Mouse (Mus musculus) heart, adult 8-10 months (tissue): ENCODE results near the gene Borcs5. TPM values are rescaled to one million over a fixed set of nuclear protein-coding genes. Genes with fewer than 3 reads are reported as not detected.
A peak's percentile ranks its signal among the peaks of the same experiment; 100 is the strongest.
"Not testable (repeated sequence)": the region's sequence is repeated elsewhere in the genome, so short reads cannot be mapped to it uniquely, and the experiment has no call there.

Experiments
- DNase-seq: peaks from one replicate; pipeline ENCODE4 v3.0.0; 2022; ENCODE audit warnings: low spot score
- total RNA-seq, 4 experiments: library from RNA; stranded (reverse); gene quantifications; 2 replicates each; pipeline ENCODE4 v1.2.4; 2022

Borcs5 gene
- total RNA-seq, 4 experiments from 2014 or later = 10.3 to 12.6 (median 11.5) TPM

DNA sequence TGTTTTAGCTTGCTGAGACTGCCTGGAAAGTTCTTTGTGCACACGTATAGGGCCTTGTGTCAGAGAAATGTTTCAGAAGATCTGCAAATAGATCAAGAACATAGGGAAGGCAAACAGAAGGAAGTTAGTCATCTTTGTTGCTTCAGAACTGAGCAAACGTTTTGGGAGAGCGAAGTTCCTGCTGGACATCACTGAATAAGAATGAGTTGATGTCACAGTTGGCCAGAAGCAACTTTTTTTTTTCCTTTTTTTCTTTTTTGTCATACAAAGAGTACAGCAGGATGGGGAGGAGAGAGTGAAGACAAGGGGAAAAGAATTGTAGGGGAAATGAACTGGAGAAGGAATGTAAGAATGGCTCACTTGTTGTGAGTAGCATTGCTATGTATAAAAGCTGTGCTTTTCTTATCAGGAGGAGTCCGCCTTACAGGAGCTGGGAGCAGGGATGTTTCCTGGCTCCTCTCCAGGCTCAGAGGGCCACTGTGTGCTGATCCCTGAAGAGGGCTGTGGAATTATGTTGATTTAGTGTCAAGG is 31.6 kb downstream of the Borcs5 start:
- DNase-seq = peak; percentile 48

DNA sequence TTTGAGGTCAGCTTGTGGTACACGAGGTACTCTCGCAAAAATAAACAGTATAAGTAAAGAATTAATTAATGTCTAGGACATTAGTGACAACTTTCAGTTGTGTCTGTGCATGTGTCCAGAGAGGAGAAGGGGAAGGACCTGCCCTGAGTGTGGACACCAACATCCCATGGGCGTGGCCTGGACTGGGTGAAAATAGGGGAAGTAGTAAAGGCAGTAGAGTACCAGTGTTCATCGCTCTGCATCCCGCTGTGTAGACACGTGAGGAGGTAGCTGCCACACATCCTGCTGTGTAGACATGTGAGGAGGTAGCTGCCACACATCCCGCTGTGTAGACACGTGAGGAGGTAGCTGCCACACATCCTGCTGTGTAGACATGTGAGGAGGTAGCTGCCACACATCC is 34.4 kb downstream of the Borcs5 start:
- not testable (repeated sequence) for DNase-seq

DNA sequence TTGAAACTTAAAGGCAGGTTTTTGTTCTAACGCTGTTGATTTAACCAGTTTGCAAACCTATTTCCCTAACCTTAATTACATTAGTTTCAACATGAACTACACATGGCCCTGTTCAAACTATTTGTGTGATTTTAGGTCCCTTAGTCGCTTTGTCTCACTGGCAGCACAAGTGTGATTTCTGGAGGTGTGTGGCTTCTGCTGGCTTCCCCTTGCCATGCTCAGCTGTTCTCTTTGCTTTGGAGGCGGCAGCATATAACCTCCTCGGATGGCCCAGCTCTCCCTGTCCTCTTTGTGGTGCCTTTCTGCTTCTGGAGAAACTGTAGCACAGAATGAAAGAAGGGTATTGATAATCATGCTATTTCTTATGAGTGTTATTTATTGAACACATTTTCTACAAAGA is 38.2 kb downstream of the Borcs5 start:
- no peak for DNase-seq

DNA sequence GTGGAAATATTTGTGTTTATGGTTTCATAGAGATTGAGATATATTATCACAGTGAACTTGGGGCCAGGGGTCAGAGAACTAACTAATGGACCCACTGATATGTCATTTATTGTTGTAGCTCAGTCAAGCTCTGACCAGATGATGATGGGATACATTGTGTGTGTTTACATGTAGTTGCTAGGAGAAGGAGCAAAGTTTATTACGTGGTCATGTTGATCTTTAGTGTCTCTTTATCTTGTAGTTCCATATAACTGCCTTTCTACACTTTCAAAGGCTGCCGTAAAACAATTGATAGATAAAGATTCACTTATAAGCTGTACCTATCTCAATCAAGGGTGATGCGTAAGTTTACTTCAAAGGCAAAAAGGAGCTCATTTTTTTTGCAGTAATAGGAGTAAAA is 38.7 kb downstream of the Borcs5 start:
- DNase-seq = no peak

DNA sequence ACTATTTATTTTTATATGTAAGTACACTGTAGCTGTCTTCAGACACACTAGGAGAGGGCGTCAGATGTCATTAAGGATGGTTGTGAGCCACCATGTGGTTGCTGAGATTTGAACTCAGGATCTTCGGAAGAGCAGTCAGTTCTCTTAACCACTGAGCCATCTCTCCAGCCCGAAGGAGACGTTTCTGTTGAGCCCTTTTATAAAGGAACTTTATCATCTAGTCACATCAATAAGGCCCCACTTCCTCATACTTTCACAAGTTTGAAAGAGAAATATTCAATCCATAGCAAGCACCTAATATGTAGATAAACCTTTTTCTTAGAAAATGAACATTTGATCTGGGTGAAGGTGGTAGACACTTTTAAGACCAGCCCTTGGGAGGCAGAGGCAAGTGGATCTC is 40.0 kb downstream of the Borcs5 start:
- DNase-seq = not testable (repeated sequence)

DNA sequence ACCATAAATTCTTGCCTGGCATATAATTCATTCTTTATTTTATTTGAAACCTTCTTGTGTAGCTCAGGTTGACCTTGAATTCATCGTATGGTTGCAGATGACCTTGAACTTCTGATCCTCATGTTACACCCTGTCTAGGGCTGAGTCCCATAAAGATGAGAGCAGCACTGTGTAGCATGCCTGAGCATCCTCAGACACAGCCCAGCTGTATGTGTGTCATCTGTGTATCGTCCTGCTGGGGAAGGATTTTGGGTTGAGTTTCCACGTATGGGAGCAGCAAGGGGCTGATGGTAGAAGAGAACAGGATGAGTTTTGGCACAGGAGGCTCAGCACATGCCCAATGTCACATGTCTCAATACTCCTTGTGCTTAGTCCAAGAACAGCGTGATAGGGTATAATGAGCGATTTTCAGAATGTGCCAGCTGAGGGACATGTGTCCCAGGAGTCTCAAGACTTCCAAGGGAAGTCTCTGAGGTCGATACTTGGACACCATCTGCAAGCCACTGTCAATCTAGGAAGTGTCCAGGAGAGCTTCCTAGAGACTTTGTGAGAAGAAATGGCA is 45.1 kb downstream of the Borcs5 start:
- no peak for DNase-seq

DNA sequence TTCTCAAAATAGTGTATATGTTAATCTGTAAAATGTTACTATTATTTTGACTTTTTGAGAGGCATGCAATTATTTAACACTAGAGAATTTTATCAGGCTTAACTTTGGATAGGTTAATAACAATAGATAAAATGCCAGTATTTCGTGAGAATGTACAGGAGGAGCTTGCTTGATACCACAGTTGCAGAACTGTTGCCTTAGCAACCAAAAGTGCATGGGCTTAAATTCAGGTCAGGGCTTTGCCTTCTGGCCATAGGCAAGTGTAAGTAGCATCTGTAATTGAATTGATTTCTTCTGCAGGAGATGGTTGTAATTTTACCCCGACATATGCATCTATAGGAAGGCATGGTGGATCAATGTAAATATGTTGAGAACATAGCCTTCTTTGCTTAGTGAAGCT is 45.7 kb downstream of the Borcs5 start:
- no peak for DNase-seq

DNA sequence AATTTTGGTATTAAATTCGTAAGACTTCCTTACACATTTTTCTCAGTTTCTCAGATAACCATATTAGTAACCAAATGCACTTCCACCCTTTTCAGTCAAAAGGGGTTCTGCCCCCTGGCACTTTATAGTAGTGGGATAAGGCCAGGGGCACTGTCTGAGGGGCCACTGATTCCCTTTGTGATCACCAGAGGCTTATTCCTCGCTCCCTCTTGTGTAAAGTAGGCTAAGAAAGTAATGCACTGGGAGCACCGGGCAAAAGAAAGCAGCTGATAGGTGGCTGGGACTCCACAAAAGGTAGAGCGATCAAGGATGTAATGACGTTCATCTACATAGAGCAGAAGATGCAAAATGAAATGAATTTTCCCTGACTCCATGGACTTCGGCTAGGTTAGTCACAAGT is 46.2 kb downstream of the Borcs5 start:
- no peak for DNase-seq

DNA sequence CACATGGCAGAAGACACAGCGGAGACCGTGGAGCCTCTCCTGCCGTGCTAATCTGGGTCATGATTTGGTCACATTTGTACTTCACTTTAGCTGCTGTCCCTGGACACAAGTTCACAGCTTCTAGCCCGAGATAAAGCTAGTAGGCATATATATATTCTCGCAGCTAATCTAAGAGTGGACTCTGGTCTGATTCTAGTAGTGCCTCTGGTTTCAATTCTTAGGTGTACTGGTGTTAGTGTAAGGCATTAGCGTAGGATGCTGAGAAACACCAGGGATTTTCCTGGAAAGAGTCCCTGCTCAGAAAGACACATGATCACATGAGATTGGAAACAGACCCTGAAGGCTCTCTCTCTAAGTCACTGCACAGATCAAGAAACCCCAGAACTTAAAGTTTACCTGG is 55.2 kb downstream of the Borcs5 start:
- DNase-seq = no peak

DNA sequence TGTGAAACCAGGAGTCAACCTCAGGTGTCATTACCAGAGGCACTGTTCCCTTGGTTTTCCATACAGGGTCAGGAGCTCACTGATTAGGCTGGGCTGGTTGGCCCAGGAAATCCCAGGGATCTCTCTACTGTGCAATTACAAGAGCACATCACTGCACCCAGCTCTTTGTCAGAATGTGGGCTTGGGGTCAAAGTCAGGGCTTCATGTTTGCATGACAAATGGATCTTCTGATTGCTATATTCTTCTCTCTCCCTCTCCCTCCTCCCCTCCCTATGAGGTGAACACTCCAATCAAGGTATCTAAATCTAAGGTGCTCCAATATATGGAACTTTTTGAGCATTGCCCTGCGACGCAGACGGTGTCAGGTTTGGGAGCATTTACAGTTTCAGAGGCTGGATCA is 55.7 kb downstream of the Borcs5 start:
- no peak for DNase-seq

DNA sequence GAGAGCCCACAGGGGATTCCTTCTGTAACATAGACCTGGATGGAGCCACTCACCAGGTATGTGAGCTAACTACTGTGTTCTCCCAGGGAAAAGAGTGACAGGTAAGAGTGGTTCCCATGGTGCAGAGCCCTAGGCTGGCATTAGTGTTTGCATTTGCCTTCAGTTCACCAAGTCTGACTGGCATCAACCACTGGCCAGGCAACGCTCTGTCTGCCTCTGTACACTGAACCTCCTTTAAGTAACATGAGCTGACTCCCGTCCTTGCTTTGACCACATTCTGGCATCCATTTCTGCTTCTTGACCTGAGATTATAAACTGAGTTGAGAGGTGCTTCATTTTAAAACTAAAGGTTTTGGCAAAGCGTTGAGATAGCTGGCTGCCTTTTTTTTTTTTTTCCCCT is 56.3 kb downstream of the Borcs5 start:
- no peak for DNase-seq

DNA sequence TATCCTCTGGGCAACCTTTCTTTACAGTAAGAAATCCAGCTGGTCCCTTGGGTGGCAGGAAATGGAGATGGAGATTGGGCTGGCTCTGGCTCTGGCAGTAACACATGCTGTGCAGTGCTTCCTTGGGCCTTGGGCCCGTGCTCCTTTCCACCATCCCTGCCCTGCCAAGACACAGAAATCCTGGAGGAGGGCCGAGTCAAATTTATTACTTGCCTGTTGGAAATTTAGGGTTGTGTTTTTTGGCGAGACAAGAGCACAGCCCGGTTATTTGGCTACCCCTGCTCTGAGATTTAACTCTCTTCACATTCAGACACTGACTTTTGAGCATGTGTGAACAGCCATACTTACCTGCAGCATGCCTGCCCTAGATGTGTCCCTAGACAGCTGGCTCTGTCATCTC is 56.8 kb downstream of the Borcs5 start:
- peak; percentile 63 for DNase-seq

DNA sequence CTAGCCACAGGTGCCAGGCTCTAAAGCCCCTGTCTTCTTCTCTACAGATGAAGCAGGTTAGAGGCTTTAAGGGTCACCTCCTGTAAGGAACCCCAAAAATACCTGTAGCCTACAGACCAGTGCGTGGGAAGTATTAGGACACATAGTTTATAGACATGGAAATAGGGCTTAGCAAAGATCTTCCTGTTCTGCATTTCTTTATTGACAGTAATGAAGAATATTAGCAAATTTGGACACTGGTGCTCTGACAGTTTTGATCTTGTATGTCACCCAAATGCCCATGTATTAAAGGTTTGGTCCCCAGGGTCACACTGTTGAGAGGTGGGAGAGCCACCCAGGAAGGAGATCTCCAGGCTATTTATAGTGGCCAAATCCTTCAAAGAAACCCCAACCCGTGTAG is 57.2 kb downstream of the Borcs5 start:
- no peak for DNase-seq

DNA sequence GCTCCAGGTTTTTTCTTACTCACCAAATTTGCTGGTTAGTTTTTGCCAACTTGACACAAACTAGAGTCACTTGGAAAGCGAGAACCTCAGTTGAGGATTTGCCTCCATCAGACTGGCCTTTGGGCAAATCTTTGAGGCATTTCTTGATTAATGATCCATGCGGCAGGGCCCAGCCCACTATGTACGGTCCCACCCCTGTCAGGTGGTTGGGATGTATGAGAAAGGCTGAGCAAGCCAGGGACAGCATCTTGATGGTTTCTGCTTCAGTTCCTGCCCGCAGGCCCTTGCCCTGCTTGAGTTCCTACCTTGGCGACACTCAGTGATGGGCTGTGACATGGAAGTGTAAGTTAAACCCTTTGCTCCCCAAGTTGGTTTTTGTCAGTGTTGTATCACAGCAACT is 58.9 kb downstream of the Borcs5 start:
- no peak for DNase-seq

DNA sequence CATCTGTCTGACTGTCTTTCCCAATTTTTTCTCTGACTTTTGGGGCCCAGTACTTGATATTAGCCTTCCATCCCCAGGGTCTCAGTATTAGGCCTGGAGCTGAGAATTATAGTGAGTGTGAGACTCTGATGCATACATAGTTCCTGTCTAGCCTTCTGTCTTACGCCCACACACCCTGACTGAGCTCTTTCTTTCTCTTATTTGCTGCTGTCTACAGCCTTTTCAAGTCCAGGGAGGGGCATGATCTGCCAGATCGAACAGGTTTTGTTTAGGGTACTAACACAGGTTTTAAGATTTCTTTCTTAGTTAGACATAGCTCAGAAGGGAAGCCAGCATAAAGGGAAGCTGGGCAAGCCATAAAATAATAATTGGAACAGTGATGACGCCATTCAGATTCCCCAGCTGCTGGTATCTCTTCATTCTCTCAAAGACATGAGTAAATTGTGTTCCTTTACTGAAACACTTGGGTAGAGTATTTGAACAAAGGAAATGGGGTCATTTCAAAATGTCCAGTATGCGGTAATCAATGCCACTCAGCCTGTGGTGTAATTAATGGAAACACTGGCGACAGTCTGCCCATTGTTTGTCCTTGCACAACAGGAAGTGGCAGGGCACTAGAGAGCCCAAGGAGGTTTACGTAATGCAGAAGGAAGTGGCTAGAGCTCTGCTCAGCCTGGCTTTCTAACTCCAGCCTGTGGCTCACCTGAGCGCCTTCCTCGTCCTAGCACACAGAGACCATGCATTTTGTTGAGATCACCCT is 61.3 kb downstream of the Borcs5 start:
- DNase-seq = peak; percentile 33

DNA sequence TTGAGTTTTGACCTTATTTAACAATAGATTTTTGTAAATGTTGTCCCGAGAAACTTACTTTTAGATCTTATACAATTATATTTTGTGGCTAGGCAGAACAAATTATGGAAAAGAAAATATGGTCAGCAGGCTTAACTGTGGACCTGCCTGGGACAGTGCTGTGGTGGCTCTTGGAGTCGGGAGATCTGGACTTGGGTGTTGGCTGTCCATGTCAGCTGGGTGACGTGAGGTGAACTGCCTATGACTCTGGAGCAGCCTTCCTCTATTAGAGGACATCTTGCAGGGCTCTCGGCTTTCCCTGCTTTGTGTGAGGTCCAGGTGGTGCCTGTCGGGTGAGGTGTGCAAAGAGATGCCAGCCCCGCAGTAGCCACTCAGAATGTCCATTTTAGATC is 61.9 kb downstream of the Borcs5 start:
- no peak for DNase-seq

DNA sequence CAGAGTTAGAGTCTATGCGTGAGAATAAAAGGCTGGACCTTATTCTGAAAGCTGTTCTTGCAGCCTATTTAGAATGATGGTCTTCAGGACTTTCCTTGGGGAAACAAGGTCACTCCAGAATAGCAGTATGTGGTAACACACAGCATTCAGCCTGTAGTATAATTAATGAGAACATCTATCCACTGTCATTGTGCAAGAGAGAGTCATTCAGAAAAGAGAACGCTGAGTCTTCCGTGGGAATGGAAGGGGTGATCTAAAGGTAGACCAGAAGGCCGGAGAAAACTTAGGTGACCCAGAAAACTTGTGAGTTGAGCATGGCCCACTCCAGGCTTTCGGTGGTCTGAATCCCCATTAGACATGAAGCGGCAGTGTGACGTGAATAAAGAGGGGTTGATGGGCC is 62.9 kb downstream of the Borcs5 start:
- no peak for DNase-seq

DNA sequence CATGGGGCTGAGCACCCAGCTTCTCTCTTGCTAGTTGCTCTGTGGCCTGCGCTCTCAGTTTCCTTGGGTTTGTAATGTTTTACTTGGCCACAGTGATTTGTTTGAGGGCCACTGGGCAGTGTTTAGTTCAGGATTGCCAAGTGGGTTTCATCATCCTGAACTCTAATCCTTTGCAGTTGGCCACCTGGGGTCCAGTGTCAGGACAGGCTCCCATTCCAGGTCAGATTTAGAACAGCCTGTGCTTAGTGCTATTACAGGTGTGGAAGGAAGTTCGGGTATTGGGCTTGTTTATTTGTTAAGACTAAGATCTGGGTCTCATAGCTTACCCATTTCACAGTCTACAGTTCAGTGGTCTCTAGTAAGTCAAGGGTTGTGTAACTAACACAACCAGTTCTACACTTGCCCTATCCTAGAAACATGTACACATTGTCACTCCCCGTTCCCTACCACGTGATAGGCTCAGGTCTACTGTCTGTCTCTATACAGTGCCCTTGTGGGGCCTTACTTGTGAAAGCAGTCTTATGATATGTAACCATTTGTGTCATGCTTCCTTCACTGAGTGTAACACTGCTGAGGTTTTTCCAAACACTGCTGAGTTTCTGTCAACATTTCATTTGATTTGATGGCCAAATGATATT is 63.9 kb downstream of the Borcs5 start:
- no peak for DNase-seq

DNA sequence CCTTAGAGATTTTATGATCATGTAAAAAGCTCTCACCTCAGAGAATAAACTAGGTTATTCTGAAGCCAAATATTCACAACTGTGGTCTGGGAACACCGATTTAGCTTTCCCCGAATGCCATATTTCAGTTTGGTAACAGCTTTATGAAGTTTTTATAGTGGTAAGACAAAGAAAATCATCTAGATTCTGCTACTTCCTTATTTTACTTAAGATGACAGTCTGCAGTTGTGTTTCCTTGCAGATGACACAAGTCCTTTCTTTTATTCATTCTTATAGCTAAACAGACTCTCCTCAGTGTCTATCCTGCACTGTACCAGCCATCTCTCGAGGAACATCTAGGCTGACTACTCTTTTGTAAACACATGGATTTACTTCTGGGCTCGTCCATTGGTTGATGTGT is 67.2 kb downstream of the Borcs5 start:
- no peak for DNase-seq

DNA sequence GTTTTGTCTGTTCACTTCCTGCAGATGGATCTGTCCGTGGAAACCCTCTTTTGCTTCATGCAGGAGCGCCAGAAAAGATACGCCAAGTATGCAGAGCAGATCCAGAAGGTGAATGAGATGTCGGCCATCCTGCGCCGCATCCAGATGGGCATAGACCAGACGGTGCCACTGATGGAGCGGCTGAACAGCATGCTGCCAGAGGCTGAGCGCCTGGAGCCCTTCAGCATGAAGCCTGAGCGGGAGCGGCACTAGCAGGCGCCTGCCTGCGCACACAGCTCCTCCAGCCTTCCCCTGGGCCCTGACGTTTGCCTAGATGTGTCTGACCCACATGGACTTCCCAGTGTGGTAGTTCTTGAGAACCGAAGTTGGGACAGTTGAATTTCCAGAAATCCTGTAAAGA is 70.7 kb downstream of the Borcs5 start:
- DNase-seq = no peak

DNA sequence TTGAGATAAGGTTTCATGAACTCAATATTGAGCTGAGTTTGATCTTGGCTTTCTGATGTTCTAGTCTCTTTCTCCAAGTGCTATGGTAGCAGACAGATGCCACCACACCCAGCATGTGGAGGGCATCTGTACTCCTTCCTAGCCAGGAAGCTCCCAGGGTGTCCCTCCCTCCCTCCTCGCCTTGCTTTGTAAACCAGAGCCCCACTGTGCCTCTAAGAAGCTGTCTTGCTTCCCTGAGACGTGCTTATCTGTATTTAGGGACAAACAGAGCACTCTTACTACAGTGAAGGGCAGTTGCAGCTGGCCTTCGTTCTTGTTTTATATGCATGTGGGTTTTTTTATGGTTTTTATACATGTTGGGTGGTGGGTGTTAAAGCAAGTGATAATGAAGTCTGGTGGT is 74.0 kb downstream of the Borcs5 start:
- no peak for DNase-seq

DNA sequence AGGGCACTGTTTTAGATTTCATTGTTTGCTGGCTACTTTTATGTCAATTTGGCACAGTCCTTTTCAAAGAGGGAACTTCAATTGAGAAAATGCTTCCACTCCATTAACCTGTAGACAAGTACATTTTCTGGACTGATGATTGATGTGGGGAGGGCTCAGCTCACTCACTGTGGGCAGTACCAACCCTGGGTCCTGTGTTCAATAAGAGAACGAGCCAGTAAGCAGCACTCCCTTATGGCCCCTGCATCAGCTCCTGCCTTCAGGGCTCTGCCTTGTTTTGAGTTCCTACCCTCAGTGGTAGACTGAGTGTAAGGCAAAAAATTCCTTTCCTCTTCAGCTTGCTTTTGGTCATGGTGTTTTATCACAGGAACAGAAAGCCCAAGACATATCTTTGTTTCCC is 74.6 kb downstream of the Borcs5 start:
- DNase-seq = no peak

DNA sequence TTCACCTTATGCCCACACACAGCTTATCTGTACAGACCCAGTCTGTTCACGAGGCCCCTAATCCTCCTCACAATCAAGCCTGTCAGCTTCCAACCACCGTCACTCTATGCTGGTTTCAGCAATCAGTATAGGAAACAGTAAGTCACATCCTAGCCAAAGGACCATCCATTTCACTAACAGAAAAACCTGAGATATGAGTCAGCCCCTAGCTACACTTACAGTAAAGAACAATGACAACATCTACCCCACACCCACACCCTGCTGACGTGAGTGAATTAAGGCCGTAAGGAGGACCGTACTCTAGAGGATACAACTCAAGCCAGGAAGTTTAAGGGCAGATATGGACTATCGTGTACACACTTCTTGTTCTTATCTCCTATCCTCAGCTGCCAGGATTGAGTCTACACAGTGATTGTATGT is 76.9 kb downstream of the Borcs5 start:
- no peak for DNase-seq
